Mouse (Mus musculus): Measurements from ENCODE around the gene Erf. TPM values are rescaled to one million over a fixed set of nuclear protein-coding genes. Genes with fewer than 3 reads are reported as not detected.

Gene Erf
- polyA plus RNA-seq, 1 experiment from 2014 or later, result 6.5 TPM

Small RNA genes lying within 50 kb of the gene (microRNA-seq; reads per million reads assigned to microRNA genes)
- gene Mir7048, result not detected

Other genes starting within 250 kb of the Erf start
- 0.45 and 0.50 TPM in 2 replicates for gene Atp1a3, start 244.8 kb downstream of the Erf start, polyA plus RNA-seq (2016; fragmentation: Nextera tagmentation; extraction: Ambion mirVana)
- 2.5 and 3.0 TPM in 2 replicates for gene Grik5, start 178.4 kb downstream of the Erf start, polyA plus RNA-seq (2016; fragmentation: Nextera tagmentation; extraction: Ambion mirVana)
- gene Zfp574, start 178.2 kb downstream of the Erf start, polyA plus RNA-seq (2016; fragmentation: Nextera tagmentation; extraction: Ambion mirVana), result 14.4 and 15.7 TPM in 2 replicates
- 1.9 TPM in 2 replicates for gene Pou2f2, start 71.0 kb downstream of the Erf start, polyA plus RNA-seq (2016; fragmentation: Nextera tagmentation; extraction: Ambion mirVana)
- gene Dedd2, start 30.1 kb downstream of the Erf start, polyA plus RNA-seq (2016; fragmentation: Nextera tagmentation; extraction: Ambion mirVana), result 31.4 and 33.4 TPM in 2 replicates
- 2.3 and 2.8 TPM in 2 replicates for gene Zfp526, start 29.3 kb downstream of the Erf start, polyA plus RNA-seq (2016; fragmentation: Nextera tagmentation; extraction: Ambion mirVana)
- 13.0 and 14.4 TPM in 2 replicates for gene Gsk3a, start 12.9 kb downstream of the Erf start, polyA plus RNA-seq (2016; fragmentation: Nextera tagmentation; extraction: Ambion mirVana)
- 17.0 TPM in 2 replicates for gene Cic, start 16.9 kb upstream of the Erf start, polyA plus RNA-seq (2016; fragmentation: Nextera tagmentation; extraction: Ambion mirVana)
- 44.1 and 51.0 TPM in 2 replicates for gene Pafah1b3, start 47.2 kb upstream of the Erf start, polyA plus RNA-seq (2016; fragmentation: Nextera tagmentation; extraction: Ambion mirVana)
- 0.10 and 0.14 TPM in 2 replicates for gene Prr19, start 50.6 kb upstream of the Erf start, polyA plus RNA-seq (2016; fragmentation: Nextera tagmentation; extraction: Ambion mirVana)
- gene Tmem145, start 55.3 kb upstream of the Erf start, polyA plus RNA-seq (2016; fragmentation: Nextera tagmentation; extraction: Ambion mirVana), result 0.14 TPM in 2 replicates
- gene Megf8, start 66.4 kb upstream of the Erf start, polyA plus RNA-seq (2016; fragmentation: Nextera tagmentation; extraction: Ambion mirVana), result 2.6 TPM in 2 replicates
- gene Cnfn, start 119.0 kb upstream of the Erf start, polyA plus RNA-seq (2016; fragmentation: Nextera tagmentation; extraction: Ambion mirVana), result not detected in 2 replicates
- gene Lipe, start 147.9 kb upstream of the Erf start, polyA plus RNA-seq (2016; fragmentation: Nextera tagmentation; extraction: Ambion mirVana), result 2.9 and 3.3 TPM in 2 replicates
- 0.30 TPM in 1 of 2 replicates, not detected in the other for gene Cxcl17, start 162.1 kb upstream of the Erf start, polyA plus RNA-seq (2016; fragmentation: Nextera tagmentation; extraction: Ambion mirVana)
- gene Ceacam1, start 226.8 kb upstream of the Erf start, polyA plus RNA-seq (2016; fragmentation: Nextera tagmentation; extraction: Ambion mirVana), result 1.9 and 2.4 TPM in 2 replicates

All from liver, embryonic 12.5 days (tissue).